Mouse (Mus musculus) neural tube, embryonic 15.5 days (tissue): ENCODE measurements around the gene Tomm7. TPM values are rescaled to one million over a fixed set of nuclear protein-coding genes. Genes with fewer than 3 reads are reported as not detected.
"Not testable (repeated sequence)": the region's sequence is repeated elsewhere in the genome, so short reads cannot be mapped to it uniquely, and the experiment has no call there.

Experiments used
- ATAC-seq: fragments of 200-750 bp; cut with Nextera tagmentation; 2 replicates; pipeline ENCODE4 v1.8.0; 2017; ENCODE audit warnings: mild to moderate bottlenecking, moderate TSS enrichment, moderate library complexity; ENCODE audit not compliant: low FRiP score
- H3K27ac ChIP-seq: fragments of 300-500 bp; sonication (generic); replicated peaks from 2 replicates; pipeline ENCODE4 v1.5.1; 2015; ENCODE audit warnings: mild to moderate bottlenecking, inconsistent platforms
- H3K27me3 ChIP-seq: fragments of 300-500 bp; sonication (generic); replicated peaks from 2 replicates; pipeline ENCODE4 v1.6.1; 2015; ENCODE audit warnings: inconsistent platforms
- H3K36me3 ChIP-seq: fragments of 300-500 bp; sonication (generic); 2 replicates; pipeline ENCODE4 v1.6.1; 2015; ENCODE audit warnings: inconsistent platforms
- H3K4me1 ChIP-seq: fragments of 300-500 bp; sonication (generic); 2 replicates; pipeline ENCODE4 v1.6.1; 2015; ENCODE audit warnings: inconsistent platforms
- H3K4me2 ChIP-seq: fragments of 300-500 bp; sonication (generic); 2 replicates; pipeline ENCODE4 v1.6.1; 2015; ENCODE audit warnings: inconsistent platforms, mild to moderate bottlenecking, moderate library complexity
- H3K4me3 ChIP-seq: fragments of 300-500 bp; sonication (generic); replicated peaks from 2 replicates; pipeline ENCODE4 v1.5.1; 2015; ENCODE audit warnings: mild to moderate bottlenecking, inconsistent platforms
- H3K9ac ChIP-seq: fragments of 300-500 bp; sonication (generic); replicated peaks from 2 replicates; pipeline ENCODE4 v1.6.1; 2015; ENCODE audit warnings: mild to moderate bottlenecking, inconsistent platforms
- H3K9me3 ChIP-seq: fragments of 300-500 bp; sonication (generic); replicated peaks from 2 replicates; pipeline ENCODE4 v1.6.1; 2016; ENCODE audit warnings: inconsistent platforms
- WGBS: fragments of 180-500 bp; shearing (Covaris S2); methylation state at CpG from one replicate; pipeline ENCODE4 v1.1.7; 2015; ENCODE audit warnings: mixed read lengths; 5-methylcytosine and 5-hydroxymethylcytosine counted together
- polyA plus RNA-seq: library from polyadenylated mRNA; unstranded; fragments of >200 nt; fragmentation: Nextera tagmentation; extraction: Ambion mirVana; gene quantifications from 2 replicates; pipeline ENCODE4 v1.2.1, GENCODE M21; 2015

Tomm7 gene
- polyA plus RNA-seq, 1 experiment from 2014 or later: 90.5 TPM

DNA sequence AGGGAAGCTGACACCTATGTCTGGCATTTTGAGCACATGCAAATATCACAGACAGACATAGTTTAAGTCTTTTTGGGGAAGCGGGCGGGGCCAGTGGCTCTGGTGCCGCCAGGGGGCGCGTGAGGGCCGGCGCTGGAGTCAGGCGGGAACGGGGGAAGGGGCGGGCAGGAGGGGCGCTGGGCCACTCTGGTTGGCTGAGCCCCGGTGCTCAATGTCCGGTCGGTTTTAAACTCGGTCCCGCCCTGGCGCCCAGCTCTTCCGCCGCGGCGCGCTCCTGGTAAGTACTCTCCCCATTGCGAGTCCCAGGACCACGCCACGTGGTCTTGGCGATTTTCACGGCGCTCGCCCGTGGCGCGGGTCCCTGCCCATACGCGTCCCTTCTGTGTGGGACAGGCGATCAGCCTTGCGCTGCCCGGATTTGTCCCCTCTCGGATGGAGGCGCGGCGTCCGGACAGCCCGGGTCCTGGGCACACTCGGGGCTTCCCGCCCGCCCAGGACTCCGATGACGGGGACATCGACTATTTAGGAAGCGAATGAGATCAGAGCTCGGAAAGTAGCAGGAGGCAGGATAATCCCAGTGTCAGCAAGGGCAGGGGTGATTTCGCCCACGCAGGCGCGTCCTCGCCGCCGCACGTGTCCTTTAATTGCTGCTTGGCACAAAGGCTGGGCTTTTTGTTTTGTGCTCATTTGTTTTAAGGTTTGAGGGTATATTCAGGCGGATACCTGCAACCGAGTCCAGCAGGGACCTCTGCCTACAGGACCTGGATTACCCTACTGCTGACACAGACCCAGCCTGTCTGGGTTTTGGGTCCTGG is 6.6 kb upstream of the Tomm7 start:
- H3K27me3 ChIP-seq: no peaks in the 10 kb centered on the region
- H3K9ac ChIP-seq: peak overlapping the region; percentile 79
- WGBS: under 1% methylated on average over 58 of the region's 61 CpGs
- H3K27ac ChIP-seq: peak overlapping the region; percentile 81
- no peaks in the 10 kb centered on the region for H3K9me3 ChIP-seq
- H3K4me1 ChIP-seq: peaks cover 15% of the 10 kb centered on the region
- peak; percentile 95 for ATAC-seq
- peaks cover 28% of the 10 kb centered on the region for H3K36me3 ChIP-seq
- peak overlapping the region; percentile 77 for H3K4me2 ChIP-seq
- H3K4me3 ChIP-seq: peak overlapping the region; percentile 92

DNA sequence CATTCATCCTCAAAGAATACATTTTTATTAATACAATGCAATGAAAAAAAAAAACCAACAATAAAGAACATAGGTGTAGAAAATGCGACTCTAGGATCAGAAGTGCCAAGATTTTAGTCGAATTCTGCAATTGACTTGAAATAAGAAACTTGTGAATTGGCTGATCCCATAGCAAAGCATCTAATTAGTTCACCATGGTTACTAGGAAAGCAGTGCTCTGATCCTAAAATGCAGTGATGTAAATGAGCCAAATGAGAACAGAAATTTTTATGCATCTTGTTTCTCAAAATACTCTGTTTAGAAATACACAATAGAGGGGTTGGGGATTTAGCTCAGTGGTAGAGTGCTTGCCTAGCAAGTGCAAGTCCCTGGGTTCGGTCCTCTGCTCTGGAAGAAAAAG is 1.2 kb upstream of the Tomm7 start:
- H3K9ac ChIP-seq: no peak overlapping the region
- H3K27me3 ChIP-seq: no peaks in the 10 kb centered on the region
- no peak overlapping the region; the same call in 1 of the 2 replicates for H3K4me3 ChIP-seq
- peak overlapping the region; percentile 70 for H3K4me2 ChIP-seq
- no peaks in the 10 kb centered on the region for H3K9me3 ChIP-seq
- no peak for ATAC-seq
- no peaks in the 10 kb centered on the region for H3K36me3 ChIP-seq
- no peak overlapping the region for H3K27ac ChIP-seq
- 81% methylated on average over 3 of the region's 3 CpGs for WGBS
- H3K4me1 ChIP-seq: peaks cover 21% of the 10 kb centered on the region

DNA sequence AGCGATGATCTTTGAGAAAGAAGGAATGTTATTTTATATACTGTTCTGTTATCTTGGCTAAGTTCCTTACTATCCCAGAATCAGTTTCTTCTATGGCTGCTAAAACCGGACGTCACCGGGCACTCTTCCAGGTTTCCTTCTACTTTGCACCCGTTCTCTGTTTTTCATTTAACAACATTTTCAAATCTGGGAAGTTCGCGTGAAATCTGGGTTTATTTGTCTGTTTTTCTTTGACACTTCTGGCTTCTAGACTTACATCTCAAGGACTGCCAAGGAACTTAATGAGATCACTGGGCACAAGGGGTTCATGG is 525 bp upstream of the Tomm7 start:
- peak; percentile 16 for ATAC-seq
- Histone ChIP-seq H3K4me1 (peaks cover 21% of the 10 kb centered on the region), H3K9me3 (no peaks in the 10 kb centered on the region), H3K36me3 (peaks cover 3% of the 10 kb centered on the region), H3K9ac (peak overlapping the region; percentile 82), H3K27me3 (no peaks in the 10 kb centered on the region), H3K4me3 (peak overlapping the region; percentile 80), H3K4me2 (peak overlapping the region; percentile 70), H3K27ac (peak overlapping the region; percentile 90)
- WGBS: 38% methylated on average over 7 of the region's 7 CpGs

DNA sequence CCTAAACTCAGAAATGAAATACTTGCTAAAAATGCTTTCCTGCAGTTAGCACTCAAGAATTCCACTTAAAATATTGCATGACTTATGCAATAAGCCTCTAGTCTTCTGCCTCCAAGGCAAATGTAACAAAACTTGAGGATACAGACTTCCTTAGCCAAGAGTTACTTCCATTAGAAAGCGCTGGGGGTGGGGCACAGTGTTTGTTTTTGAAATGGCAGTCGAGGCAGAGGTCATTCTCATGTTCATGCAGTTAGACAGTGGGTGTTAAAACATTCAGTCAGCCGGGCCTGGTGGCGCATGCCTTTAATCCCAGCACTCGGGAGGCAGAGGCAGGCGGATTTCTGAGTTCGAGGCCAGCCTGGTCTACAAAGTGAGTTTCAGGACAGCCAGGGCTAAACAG is 5.8 kb downstream of the Tomm7 start:
- WGBS: 88% methylated on average over 7 of the region's 7 CpGs
- Histone ChIP-seq H3K27ac (no peak overlapping the region), H3K27me3 (no peaks in the 10 kb centered on the region), H3K4me2 (no peak overlapping the region), H3K9me3 (no peaks in the 10 kb centered on the region), H3K4me3 (no peak overlapping the region), H3K4me1 (peaks cover 11% of the 10 kb centered on the region), H3K36me3 (peaks cover 15% of the 10 kb centered on the region), H3K9ac (no peak overlapping the region)
- ATAC-seq: no peak

DNA sequence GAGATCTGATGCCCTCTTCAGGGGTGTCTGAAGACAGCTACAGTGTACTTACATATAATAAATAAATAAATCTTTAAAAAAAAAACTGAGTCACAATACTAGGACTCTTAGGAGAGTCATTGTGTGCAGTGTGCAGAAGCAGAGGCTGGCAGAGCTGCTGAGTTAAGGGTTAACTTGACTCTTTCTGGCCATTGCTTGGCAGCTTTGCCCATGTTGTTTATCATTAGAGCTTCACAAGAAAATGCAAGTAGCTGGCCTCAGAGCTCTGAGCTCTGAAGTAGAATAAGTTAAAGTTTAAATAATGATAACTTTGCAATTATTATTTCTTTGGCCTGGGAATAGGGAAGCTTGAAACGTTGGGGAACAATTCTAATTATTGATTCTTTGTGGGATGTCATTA is 8.3 kb downstream of the Tomm7 start:
- not testable (repeated sequence) for ATAC-seq, H3K4me3 ChIP-seq, H3K27ac ChIP-seq, H3K4me1 ChIP-seq, H3K4me2 ChIP-seq, H3K9ac ChIP-seq, H3K9me3 ChIP-seq
- peaks cover 15% of the 10 kb centered on the region for H3K36me3 ChIP-seq
- WGBS: 58% methylated on average over 1 of the region's 1 CpGs
- H3K27me3 ChIP-seq: peaks cover 13% of the 10 kb centered on the region

DNA sequence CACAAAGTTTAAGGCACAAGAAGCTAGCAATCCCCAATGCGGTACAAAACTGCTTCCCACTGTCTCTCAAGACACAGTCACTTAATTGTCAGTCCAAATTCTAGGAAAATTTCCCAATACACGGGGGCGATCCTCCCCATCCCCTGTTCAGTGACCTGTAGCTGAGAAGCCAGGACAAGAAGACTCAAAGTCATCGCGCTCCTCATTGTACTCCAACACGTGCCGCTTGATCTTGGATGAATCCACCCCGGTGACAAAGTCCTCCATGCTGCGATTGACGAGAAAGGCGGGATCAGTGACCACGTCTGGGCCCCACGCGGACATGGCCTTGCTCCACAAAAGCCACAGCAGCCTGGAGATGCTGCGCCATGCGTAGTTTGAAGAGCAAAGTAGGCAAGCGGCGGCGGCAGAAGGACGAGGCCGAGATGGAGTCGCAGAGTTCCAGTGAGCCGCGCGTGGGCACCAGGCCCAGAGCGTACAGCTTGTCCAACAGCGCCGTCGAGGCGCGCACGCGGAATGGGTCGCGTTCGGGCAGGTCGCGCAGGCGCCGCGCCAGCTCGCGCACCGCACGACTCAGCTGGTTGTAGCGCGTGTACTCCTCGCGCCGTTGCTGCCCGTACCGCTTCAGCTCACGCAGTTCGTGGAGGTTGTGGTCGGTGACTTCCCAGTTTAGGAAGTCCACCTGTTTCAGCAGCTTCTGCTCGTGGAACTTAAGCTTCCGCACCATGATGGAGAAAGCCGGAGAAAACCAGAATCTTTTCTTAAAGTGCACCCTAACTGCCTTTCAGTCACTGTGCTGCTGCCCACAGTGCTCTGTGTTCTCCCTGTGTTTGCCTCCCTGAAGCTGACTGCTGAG is 12.8 kb downstream of the Tomm7 start:
- ATAC-seq: no peak
- 47% methylated on average over 58 of the region's 58 CpGs for WGBS
- no peaks in the 10 kb centered on the region for H3K36me3 ChIP-seq
- H3K27ac ChIP-seq: no peak overlapping the region
- H3K4me1 ChIP-seq: 0 out of 2 replicates have a peak, but pooled peaks cover 3% of the 10 kb centered on the region
- no peaks in the 10 kb centered on the region for H3K9me3 ChIP-seq
- H3K27me3 ChIP-seq: peaks cover 18% of the 10 kb centered on the region
- peak overlapping the region; percentile 24 for H3K4me3 ChIP-seq
- H3K9ac ChIP-seq: no peak overlapping the region
- peak overlapping the region; percentile 48 for H3K4me2 ChIP-seq

DNA sequence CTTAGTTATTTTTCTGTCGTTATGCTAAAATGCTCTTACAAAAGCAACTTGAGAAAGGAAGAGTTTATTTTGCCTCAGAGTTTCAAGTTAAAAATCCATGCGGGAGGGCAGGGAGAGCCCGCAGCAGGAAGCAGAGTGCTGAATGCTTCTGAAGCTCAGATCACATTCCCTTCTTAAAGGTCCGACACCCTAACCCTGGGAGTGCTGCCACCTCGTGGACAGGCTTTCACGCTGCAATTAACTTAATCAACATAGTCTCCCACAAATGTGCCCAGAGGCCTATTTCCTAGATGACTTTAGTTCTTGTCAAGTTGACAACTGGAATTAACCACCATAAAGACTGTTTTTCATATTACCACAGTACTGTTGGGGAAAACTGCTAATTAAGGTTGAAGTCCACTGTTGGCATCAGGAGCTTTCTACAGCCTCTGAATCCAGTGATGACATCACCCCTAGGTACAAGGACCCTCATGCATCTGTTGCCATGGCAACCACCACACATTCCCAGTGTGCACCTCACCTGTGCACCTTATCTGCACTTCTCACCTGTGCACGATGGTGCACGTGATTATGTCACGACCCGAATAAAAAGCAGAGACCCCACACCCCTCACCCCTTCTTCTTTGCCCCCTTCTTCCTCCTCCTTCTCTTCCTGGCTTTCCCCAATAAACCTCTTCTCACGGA is 17.5 kb downstream of the Tomm7 start:
- no peaks in the 10 kb centered on the region for H3K9me3 ChIP-seq
- H3K27ac ChIP-seq: no peak overlapping the region
- no peak overlapping the region for H3K4me3 ChIP-seq
- H3K36me3 ChIP-seq: no peaks in the 10 kb centered on the region
- 39% methylated on average over 11 of the region's 11 CpGs for WGBS
- no peak for ATAC-seq
- H3K4me1 ChIP-seq: 0 out of 2 replicates have a peak, but pooled peaks cover 3% of the 10 kb centered on the region
- no peak overlapping the region for H3K4me2 ChIP-seq
- no peak overlapping the region for H3K9ac ChIP-seq
- peaks cover 12% of the 10 kb centered on the region for H3K27me3 ChIP-seq

DNA sequence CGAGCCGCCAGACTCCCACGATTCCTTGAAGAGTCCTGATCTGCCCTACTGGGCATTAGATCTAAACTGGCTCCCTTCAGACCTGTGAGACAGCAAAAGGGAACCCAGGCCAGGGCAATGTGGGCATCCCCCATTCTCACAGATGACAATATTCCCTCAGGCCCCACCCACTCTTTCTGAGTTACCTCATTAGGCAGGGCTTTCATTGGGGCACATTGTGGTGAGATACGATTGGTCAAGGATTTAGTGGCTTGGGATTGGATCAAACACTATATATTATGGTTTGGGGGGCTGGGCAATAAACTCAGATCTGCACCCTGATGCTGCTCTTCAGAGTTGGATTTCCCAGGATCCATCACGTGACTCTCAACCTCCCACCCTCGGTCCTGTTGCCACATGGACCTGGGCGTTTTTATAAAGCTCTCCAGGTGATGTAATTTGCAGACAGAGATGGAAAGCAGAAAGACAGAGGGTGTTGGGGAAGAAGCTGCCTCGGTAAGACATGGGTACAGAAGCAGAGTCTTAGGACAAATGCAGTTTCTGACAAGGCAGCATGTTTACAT is 19.7 kb downstream of the Tomm7 start:
- no peak for ATAC-seq
- no peaks in the 10 kb centered on the region for H3K9me3 ChIP-seq
- no peak overlapping the region for H3K4me3 ChIP-seq
- no peaks in the 10 kb centered on the region for H3K4me1 ChIP-seq
- no peaks in the 10 kb centered on the region for H3K27me3 ChIP-seq
- H3K9ac ChIP-seq: no peak overlapping the region
- WGBS: 80% methylated on average over 8 of the region's 8 CpGs
- no peak overlapping the region for H3K4me2 ChIP-seq
- no peak overlapping the region for H3K27ac ChIP-seq
- H3K36me3 ChIP-seq: peaks cover 12% of the 10 kb centered on the region

DNA sequence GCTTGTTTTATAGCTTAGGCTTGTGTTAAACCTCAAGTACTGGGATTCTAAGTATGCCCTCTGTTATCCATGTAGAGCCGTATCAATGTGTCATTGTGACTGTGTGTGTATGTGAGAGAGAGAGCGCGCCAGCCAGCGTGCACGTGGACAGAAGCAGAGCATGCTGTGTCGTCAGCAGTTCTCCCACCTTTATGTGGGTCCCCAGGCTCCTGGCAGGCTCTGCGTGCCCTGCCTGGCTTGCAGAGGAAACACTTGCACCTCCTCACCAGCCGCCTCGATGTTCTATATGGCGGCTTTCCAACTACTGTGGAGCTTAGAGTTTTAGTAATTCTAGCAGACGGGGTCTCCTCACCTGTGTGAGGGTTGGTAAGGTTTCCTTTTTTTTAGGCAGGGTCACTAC is 21.7 kb downstream of the Tomm7 start:
- Histone ChIP-seq H3K9me3 (no peaks in the 10 kb centered on the region), H3K9ac (no peak overlapping the region), H3K4me3 (no peak overlapping the region), H3K4me2 (no peak overlapping the region), H3K27me3 (no peaks in the 10 kb centered on the region), H3K36me3 (peaks cover 23% of the 10 kb centered on the region), H3K4me1 (no peaks in the 10 kb centered on the region), H3K27ac (no peak overlapping the region)
- ATAC-seq: no peak
- 80% methylated on average over 11 of the region's 11 CpGs for WGBS

DNA sequence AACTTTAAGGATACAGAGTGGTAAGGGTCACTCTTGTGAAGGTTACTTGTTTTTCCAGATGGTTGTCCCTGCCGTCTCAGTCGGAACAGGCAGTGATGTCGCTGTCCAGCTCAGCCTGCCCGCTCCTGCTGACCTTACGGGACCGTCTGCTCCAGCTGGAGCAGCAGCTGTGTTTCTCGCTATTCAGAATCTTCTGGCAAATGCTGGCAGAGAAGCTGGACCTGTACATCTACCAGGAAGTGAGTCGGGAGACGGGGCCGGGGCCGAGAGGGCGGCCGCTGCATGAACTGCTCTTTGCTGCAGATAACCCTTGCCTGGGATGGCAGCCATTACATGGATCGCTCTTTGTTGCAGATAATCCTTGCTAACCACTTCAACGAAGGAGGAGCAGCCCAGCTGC is 27.3 kb downstream of the Tomm7 start:
- Histone ChIP-seq H3K36me3 (peaks cover 68% of the 10 kb centered on the region), H3K4me2 (no peak overlapping the region), H3K4me3 (no peak overlapping the region), H3K4me1 (no peaks in the 10 kb centered on the region), H3K27ac (no peak overlapping the region), H3K27me3 (no peaks in the 10 kb centered on the region), H3K9me3 (no peaks in the 10 kb centered on the region), H3K9ac (no peak overlapping the region)
- WGBS: 93% methylated on average over 15 of the region's 15 CpGs
- no peak for ATAC-seq

DNA sequence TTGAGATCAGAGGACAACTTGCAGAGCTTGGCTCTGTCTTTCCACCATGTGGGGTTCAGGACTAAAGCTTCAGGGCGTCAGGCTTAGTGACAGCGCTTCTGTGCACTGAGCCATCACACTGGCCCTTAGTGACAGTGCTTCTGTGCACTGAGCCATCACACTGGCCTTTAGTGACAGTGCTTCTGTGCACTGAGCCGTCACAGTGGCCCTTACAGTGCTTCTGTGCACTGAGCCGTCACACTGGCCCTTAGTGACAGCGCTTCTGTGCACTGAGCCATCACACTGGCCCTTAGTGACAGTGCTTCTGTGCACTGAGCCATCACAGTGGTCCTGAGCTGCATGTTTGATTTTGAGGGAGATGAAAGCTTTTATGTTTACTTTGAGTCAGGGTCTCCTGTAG is 29.1 kb downstream of the Tomm7 start:
- no peak overlapping the region for H3K4me2 ChIP-seq
- no peaks in the 10 kb centered on the region for H3K4me1 ChIP-seq
- no peak overlapping the region for H3K27ac ChIP-seq
- H3K9ac ChIP-seq: no peak overlapping the region
- ATAC-seq: no peak
- peaks cover 79% of the 10 kb centered on the region for H3K36me3 ChIP-seq
- H3K4me3 ChIP-seq: no peak overlapping the region
- H3K9me3 ChIP-seq: no peaks in the 10 kb centered on the region
- no peaks in the 10 kb centered on the region for H3K27me3 ChIP-seq
- WGBS: 80% methylated on average over 5 of the region's 5 CpGs
